Mouse (Mus musculus) liver, postnatal 0 days (tissue): ENCODE data around the gene Fbxo17.

Experiments used
- CTCF ChIP-seq: sonication (generic); IDR thresholded peaks from 2 replicates; pipeline ENCODE4 v1.5.1; 2016; ENCODE audit warnings: antibody characterized with exemption, low read depth
- EP300 ChIP-seq: IDR thresholded peaks from 2 replicates; pipeline ENCODE4 v1.6.1; 2016; ENCODE audit warnings: antibody characterized with exemption, low read depth, mild to moderate bottlenecking

- TF ChIP-seq CTCF: no peak
- peak; percentile 89 for TF ChIP-seq EP300
Measured at GRCm38 (mm10) chr7:28766173-28766879, 49.7 kb downstream of the Fbxo17 start, which contains the start of gene Sirt2.
